Mouse (Mus musculus): ENCODE data around the gene Rab6a.

The Rab6a gene

DNA sequence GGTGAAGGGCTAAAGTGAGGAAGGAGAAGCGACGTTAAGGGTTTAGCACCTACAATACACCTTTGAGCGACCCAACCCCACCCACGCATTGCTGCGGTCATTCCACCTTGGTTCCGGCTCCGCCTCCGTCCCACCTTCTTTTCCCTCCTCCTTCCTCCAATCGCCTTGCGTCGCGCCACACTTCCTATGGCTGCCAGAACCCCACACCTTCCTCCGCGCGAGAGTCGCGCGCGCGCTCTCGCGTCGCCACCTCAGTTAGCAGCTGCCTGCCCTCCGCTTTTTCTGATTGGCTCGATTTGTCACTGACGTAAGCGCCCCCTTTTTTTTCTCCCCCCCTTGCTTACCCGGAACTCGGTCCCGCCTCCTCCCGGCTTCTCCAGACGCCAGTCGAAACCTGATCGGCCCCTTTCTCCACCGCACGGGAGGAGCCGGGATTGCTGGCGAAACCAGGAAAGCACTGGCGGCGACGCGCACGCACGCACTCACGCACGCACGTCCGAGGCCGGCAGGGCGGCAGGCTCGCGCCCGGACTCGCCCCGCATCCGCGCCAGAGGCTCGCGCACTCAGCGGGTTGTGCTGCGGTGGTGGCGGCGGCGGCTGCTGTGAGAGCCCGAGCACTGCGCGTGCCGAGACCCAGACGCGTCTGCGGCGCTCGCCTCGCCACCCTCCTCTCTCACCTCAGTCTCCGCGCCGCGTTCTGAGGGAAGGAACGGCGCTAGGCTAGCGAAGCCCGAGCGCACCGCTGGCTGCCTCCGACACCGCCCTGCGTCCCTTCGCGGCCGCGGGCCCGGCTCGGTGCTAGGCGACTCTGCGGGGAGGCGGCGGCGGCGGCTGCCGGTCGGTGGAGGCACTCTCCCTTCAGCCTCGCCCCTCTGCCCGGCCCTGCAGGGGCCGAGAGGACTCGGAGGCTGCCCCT, at the start of gene Rab6a:
Gene Rab6a, plus strand, starts transcription at position 197 of the 916 bp plus-strand sequence.
- peak; percentile 100 for DNase-seq

- peak; percentile 41 for DNase-seq
Observed at GRCm38 (mm10) chr7:100559331-100559730, 47.9 kb upstream of the Rab6a start.

DNA sequence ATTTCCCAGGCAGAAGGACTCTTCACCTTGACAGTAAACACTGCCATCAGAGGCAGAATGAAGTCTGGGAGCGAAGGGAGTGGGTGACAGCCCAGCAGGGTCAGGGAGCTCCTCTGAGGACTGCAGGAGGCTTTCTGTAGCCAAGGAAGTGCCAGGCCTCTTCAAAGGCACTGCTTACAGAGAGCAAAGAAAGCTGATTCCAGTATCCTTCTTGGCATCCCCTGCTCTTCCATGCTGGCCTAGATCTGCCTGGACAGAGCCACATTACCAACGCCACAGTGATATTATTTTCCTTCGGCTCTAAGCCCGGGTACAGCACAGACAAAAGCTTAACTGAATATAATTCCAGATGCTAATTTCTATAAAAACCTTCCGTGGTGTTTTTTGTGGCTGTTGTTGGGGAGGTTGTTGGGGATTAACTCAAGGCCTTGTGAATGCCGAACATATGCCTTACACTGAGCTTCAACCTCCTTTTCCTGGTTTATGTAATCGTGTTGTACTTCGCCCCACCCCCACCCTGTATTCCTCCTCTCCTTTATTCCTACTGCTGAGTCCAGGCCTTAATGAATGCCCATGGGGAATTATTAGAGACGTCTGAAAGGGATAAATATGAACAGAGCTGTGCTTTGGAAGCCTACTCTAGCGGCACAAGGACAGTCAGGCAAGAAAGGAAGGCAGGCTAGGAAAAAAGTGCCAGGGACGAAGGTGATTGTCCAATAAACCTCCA, 45.2 kb upstream of the Rab6a start:
- peak; percentile 81 for DNase-seq

DNA sequence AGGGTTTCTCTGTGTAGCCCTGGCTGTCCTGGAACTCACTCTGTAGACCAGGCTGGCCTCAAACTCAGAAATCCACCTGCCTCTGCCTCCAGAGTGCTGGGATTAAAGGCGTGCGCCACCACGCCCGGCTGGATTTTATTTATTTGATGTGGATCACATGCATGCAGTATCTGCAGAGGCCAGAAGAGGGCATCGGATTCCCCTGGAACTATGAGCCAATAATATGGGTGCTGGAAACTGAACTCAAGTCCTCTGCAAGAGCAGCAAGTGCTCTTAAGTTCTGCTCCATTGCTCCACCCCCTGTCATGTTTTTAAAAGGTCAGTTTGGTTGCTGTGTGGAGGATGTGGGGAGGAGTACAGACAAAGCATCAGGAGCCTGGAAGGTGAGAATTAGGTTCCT, 40.0 kb upstream of the Rab6a start:
- peak; percentile 41 for DNase-seq

DNA sequence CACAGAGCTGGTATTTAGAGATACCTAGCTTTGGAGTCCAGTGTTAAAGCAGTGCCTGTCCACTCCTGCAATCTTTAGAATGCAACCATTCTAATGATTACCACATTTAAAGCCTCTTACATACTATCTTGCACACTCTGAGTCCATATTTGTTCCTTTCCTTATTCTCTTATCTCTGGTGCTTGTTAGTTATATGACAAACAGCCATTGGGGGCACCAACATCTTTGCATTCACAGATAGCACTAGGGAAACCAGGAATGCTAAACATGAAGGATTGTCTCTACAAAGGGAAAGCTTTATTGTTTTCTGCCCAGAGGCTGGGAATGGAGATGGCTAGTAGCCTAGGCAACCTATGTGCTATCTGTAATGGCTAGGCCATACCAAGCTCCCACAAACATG, 37.3 kb upstream of the Rab6a start:
- DNase-seq = peak; percentile 1

DNA sequence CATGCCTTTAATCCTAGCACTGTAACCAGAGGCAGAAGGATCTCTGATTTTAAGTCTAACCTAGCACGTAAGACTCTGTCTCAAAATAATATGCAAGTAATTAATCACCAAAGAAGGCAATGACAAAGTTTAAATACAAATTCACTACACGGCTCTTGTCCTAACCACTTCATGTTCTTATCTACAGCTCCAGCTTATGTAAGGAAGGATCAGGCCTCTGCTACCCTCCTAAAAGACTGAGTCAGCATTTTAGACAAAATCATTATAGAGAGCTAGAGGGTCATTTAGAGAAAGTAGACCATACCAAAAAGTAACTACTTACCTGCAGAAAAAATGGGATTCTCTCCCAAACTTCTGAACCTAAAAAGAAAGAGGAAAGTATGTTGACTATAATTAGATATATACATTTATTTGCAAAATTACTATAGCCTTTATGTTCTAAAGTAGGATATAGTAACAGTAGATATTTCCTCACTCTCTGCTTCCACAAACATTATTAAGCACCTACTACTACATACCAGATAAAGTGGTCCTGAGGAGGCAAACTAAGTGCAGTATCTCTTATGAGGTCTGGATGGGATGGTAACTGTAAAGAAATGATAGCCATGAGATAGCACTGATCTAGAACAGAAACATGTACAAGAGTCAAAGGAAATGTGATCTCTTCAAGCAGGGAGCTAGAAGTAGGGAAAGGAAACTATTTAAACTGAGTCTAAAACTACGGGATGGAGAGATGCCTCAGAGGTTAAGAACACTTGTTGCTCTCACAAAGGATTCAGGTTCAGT, 36.1 kb upstream of the Rab6a start:
- DNase-seq = no peak

DNA sequence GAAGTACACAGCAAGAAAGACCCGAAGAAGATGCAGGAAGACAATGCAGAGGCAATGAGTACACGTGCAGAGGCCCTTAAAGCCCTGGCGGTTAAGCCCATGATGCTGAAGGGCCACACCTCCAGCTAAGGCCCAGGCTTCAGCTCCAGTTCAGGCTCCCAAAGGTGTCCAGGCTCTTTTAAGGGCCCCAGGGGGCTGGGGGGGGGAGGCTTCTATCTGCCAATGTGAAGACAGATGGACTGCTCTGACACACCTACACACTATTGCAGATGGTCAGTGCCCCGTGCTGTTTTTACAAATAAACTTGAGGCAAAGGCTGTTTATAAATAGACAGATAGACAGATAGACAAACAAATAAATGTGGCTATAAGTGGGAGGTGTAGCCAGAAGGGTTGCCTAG, 35.1 kb upstream of the Rab6a start:
- peak; percentile 65 for DNase-seq

- DNase-seq = peak; percentile 46
Observed at GRCm38 (mm10) chr7:100572704-100573103, 34.5 kb upstream of the Rab6a start.

DNA sequence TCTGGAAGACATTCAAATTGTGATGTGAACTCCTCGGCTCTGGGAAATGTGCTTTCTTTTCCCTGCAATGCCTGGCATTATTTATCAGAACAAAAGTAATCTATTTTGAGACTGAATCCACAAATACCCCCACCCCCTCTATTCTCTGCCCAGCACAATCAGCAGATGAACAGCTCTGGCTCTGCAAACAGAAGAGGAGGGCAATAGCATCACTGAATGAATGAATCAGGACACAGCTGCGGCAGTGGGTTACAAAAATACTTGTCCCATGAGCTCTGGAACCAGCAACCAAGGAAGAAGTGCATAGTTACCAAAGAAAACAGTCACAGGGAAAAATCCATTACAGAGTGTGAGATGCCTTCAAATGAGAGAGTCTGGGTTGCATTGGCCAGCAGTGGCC, 28.4 kb upstream of the Rab6a start:
- DNase-seq = no peak

DNA sequence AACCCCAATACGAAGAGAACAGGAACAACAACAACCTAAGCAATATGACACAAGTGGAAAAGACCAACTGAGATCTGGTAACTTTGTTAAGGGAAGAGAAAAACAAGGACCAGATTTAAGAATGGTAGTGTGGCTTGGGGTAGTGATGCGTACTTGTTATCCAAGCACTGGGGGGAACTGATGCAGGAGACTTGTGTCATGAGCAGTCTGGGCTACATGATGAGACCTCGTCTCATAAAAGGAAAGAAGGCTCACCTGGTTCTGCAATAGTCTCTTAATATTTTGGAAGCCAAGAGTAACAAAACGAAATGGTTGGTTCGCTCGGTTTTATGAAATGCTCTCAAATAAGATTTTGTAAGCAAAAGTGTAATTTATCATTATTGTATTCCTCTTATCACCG, 25.0 kb upstream of the Rab6a start:
- DNase-seq = no peak

DNA sequence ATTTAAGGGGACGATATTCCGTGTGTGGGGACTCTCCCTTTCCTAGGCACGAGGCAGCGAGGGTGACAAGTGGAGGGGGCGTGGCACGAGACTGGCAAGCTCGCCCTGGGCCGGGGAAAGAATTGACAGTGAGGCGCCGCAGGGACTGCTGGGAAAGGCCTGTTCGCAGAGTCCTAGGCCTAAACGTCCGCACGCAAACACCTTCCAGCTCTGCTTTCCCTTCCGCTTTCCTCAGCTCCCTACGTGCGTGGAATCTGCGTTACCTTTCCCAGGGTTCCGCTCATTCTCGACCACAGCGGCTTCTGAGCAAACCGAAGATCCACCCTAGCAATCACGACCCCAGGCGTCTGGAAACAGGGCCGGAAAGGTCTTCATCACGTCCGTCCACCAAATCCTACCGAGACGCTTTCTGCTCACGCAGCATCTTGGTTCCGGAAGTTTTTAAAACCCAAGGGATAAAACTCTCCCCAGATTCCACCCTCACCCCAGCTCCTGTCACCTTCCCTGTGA, 24.4 kb upstream of the Rab6a start:
- DNase-seq = peak; percentile 99

- DNase-seq = no peak
Observed at GRCm38 (mm10) chr7:100589816-100590215, 17.4 kb upstream of the Rab6a start.

DNA sequence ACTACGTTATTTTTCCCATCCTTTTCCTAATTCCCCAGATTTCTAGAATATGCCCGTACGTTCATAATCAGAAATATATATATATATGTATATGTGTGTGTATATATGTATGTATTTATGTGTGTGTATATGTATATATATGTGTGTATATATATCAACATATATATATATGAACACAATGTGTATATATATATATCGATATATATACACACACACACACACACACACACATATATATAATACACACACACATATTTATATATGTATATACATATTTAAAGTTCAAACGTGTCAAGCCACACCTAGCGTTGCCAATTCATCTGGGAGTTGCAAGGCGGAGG, 16.7 kb upstream of the Rab6a start:
- DNase-seq = no peak

DNA sequence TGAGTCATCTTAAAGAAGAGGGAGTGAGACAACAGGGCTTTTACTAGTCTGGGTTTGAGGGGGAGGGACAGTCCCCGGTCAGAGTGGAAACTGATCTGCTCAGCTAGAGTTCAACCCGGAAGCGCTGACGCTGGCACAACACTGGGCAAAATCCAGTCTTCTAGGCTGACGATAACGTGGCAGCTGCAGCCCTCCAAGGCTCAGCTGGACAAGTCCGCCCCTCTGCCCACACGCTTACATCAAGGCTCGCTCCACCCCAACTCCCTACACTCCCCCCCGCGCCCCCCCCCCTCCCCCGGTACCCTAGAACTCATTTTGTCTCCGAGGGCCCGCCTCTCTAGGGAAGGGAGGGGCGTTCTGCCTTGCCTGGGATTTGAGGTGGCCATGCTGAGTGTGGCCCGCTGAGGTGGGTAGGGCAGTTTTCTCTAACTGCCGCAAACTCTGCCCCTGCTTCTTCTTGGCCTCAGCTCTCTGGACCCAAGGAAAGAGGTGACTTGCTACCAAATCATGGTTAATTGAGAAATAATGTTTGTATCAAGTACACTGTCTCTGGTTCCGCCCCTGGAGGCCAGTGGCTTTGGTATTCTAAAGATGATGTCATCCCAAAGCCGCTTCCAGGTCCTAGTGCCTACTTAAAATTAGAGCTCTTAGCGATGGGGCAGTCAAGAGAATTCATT, 16.2 kb upstream of the Rab6a start:
- DNase-seq = peak; percentile 99

- no peak for DNase-seq
Observed at GRCm38 (mm10) chr7:100591522-100591852, 15.7 kb upstream of the Rab6a start.

DNA sequence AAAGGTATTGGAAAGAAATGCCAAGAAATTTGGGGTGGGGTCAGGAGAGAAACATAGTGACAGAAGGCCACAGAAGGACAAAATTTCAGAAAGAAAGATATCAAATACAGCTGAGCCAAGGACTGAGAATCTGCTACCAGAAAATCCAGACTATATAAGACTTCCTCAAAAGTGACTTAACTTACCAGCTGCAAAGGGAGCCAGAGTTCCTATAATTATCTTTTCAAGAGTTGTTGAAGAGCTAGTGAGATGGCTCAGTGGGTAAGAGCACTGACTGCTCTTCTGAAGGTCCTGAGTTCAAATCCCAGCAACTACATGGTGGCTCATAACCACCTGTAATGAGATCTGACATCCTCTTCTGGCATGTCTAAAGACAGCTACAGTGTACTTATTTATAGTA, 13.9 kb upstream of the Rab6a start:
- no peak for DNase-seq

- DNase-seq = no peak
Observed at GRCm38 (mm10) chr7:100600211-100600610, 7.0 kb upstream of the Rab6a start.

GRCm38 (mm10) chr7:100608130-100608741, 1.0 kb downstream of the Rab6a start, which contains the start of gene Mrpl48:
Gene Mrpl48, minus strand, starts transcription at chr7:100608301.
- peak; percentile 97 for DNase-seq

DNA sequence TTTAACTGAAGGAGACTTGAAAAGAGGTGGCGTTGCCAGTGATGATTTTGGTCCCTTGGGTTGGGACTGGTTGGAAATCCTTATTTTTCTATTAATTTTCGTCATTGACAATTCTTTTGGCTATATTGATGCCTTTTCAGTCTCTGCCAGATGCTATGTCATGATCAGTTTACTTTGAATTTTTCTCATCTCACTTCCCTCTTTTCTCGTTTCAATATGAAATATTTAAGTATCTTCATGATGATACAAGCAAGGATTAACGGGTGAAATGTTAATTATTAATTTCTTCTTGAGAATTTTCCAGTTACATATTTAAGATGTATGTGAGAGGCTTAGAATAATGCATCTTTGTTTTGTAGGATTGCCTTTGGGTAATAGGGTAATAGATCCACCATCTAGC, 1.7 kb downstream of the Rab6a start:
- no peak for DNase-seq

DNA sequence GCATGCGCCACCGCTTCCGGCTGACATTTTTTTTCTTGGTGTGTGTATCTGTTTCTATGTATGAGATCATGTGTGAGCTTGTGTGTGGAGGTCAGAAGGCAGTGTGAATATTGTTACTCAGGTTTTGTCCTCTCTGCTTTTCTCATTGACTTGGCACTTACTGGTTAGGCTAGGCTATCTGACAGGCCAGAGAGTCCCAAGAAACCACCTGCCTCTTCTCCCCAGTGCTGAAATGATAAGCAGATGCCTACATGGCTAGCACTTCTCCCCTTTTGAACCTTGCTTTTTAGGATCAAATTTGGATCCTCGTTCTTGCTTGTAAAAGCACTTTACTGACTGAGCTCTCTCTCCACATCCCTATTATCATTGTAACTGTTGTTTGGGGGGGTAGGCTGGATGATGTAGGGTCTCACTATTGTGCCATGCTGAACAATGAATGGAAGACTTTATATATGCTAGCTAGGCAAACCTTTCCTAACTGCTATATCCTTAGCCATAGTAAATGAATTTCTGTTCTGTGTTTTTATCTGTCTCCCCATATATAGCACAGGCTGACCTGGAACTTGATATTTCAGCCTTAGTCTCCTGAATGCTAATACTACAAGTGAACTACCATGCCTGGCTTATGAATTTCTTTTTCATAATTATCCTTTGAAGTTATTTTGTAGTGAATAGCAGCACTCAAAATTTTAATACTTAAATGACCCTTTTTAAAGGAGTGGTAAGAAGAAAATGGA, 9.1 kb downstream of the Rab6a start:
- DNase-seq = no peak

- DNase-seq = no peak
Observed at GRCm38 (mm10) chr7:100622277-100622676, 15.1 kb downstream of the Rab6a start.
